Mouse (Mus musculus) lung, postnatal 0 days (tissue): ENCODE data around the gene Adgrg5.

Experiments
- CTCF ChIP-seq: IDR thresholded peaks from 2 replicates; pipeline ENCODE4 v1.5.1; 2016; ENCODE audit warnings: antibody characterized with exemption, mild to moderate bottlenecking
- EP300 ChIP-seq: IDR thresholded peaks from 2 replicates; pipeline ENCODE4 v1.6.1; 2016; ENCODE audit warnings: antibody characterized with exemption, mild to moderate bottlenecking, control low read depth

DNA sequence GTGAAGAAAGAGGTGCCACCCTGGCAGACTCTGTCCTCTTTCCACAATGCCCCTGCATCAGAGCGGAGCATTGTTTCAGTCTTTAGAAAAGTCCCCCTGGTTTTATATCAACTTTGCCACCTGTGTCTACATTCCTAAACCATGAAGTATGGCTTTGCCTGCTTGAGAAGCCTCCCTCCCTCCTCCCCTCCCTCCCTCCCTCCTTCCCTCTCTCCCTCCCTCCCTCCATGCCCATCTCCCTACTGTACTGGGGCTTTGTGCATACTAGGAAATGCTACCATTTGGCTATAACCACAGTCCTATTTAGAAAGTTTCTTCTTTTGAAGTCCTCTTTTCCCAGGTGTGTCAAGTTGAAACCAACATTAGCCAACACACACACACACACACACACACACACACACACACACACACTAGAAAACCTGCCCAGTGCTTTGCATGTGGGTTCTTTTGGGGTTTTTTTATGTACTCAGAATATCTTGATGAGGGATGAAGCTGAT is 32.6 kb downstream of the Adgrg5 start:
- TF ChIP-seq CTCF (no peak), EP300 (no peak)
